Mouse (Mus musculus): ENCODE measurements at regions not wholly inside any gene's neighbourhood (a gene's known extent, or its start where the extent isn't known, plus 50 kb on each side); places are given as distances from the start of the nearest gene placed in this dataset.
"Not testable (repeated sequence)": the region's sequence is repeated elsewhere in the genome, so short reads cannot be mapped to it uniquely, and the experiment has no call there.

- Histone ChIP-seq H3K27ac (no peak overlapping the region), H3K4me3 (no peak overlapping the region)
- DNase-seq (ENCODE audit: low spot score in 2 of 2) = no peak
- no peak for TF ChIP-seq CTCF (conservative IDR thresholded peaks at IDR 0.05)
Measured at GRCm38 (mm10) chr6:74282842-74283241, 813.4 kb upstream of the 4931417E11Rik start.

- no peak for DNase-seq (ENCODE audit: low spot score in 2 of 2)
- TF ChIP-seq CTCF (conservative IDR thresholded peaks at IDR 0.05) = no peak
- Histone ChIP-seq H3K27ac (no peak overlapping the region), H3K4me3 (no peak overlapping the region)
Measured at GRCm38 (mm10) chr6:74274232-74274631, 804.8 kb upstream of the 4931417E11Rik start.

- no peak overlapping the region for H3K4me3 ChIP-seq
- no peak overlapping the region for H3K27ac ChIP-seq
- peak in 1 of 2 experiments; percentile 60 for DNase-seq (ENCODE audit: low spot score in 2 of 2)
- no peak for TF ChIP-seq CTCF (conservative IDR thresholded peaks at IDR 0.05)
Measured at GRCm38 (mm10) chr6:74271156-74271897, 801.9 kb upstream of the 4931417E11Rik start.

- H3K4me3 ChIP-seq; H3K27ac ChIP-seq; DNase-seq (ENCODE audit: low spot score in 2 of 2): not testable (repeated sequence)
Measured at GRCm38 (mm10) chr6:74266601-74267000, 797.1 kb upstream of the 4931417E11Rik start.

Data from layer of hippocampus, adult 2 months (tissue).